Mouse (Mus musculus): Measurements from ENCODE around the gene Bcat2. TPM values are rescaled to one million over a fixed set of nuclear protein-coding genes. Genes with fewer than 3 reads are reported as not detected.

Gene Bcat2
- total and polyA plus RNA-seq, 3 experiments, result 13.5 to 65.6 (median 30.9) TPM

- dilution Hi-C loops (cut with MboI; ENCODE audit: extremely low pct_ligation_motif_present, extremely low pct_unique_long_range_greater_than_20kb, low sequenced_read_pairs) (no loop called here), in situ Hi-C loops (cut with MboI; ENCODE audit: low pct_ligation_motif_present, low pct_unique_long_range_greater_than_20kb, low sequenced_read_pairs) (no loop called here)
- Histone ChIP-seq H3K4me1 (ENCODE audit: control insufficient read depth in 1 of 2, insufficient read depth in 2 of 2) (peaks cover 0 to 40% of the 10 kb centered on the region in 2 experiments; a peak in 2 of 4 replicates), H3K36me3 (replicated peaks in 1 of 2; ENCODE audit: control insufficient read depth in 1 of 2, insufficient read depth in 1 of 2, low read length in 1 of 2) (no peaks in the 10 kb centered on the region), H3K4me2 (ENCODE audit: insufficient read depth, low read depth, poor library complexity, severe bottlenecking) (no peak overlapping the region), H3K79me2 (replicated peaks; ENCODE audit: control insufficient read depth, extremely low read depth, insufficient read depth, poor library complexity, severe bottlenecking) (no peaks in the 10 kb centered on the region), H3K9ac (ENCODE audit: insufficient read depth, low read depth) (no peak overlapping the region), H3K4me3 (replicated peaks in 1 of 3; ENCODE audit: low read depth in 2 of 3, low read length in 2 of 3, poor library complexity in 1 of 3) (no peak overlapping the region), H3K27ac (ENCODE audit: insufficient read depth, low read depth) (no peak overlapping the region), H3K27me3 (replicated peaks) (no peaks in the 10 kb centered on the region), H3K9me3 (replicated peaks; ENCODE audit: low read length) (no peaks in the 10 kb centered on the region)
- no peak for DNase-seq (ENCODE audit: extremely low read depth)
- no peak for TF ChIP-seq ZC3H11A (IDR thresholded peaks at IDR 0.05; ENCODE audit: low read depth, low read length)
- no peak for TF ChIP-seq NRF1 (IDR thresholded peaks at IDR 0.05; ENCODE audit: low read depth, low read length)
These were observed 18.5 kb upstream of the Bcat2 start for GRCm38 (mm10) chr7:45551512-45551883.

- Histone ChIP-seq H3K9ac (ENCODE audit: insufficient read depth, low read depth) (no peak overlapping the region), H3K4me1 (ENCODE audit: control insufficient read depth in 1 of 2, insufficient read depth in 2 of 2) (peaks cover 0 to 47% of the 10 kb centered on the region in 2 experiments; a peak in 2 of 4 replicates), H3K36me3 (replicated peaks in 1 of 2; ENCODE audit: control insufficient read depth in 1 of 2, insufficient read depth in 1 of 2, low read length in 1 of 2) (peaks cover 0 to 5% of the 10 kb centered on the region in 2 experiments), H3K27ac (ENCODE audit: insufficient read depth, low read depth) (no peak overlapping the region), H3K4me3 (replicated peaks in 1 of 3; ENCODE audit: low read depth in 2 of 3, low read length in 2 of 3, poor library complexity in 1 of 3) (no peak overlapping the region), H3K9me3 (replicated peaks; ENCODE audit: low read length) (no peaks in the 10 kb centered on the region), H3K27me3 (replicated peaks) (no peaks in the 10 kb centered on the region), H3K4me2 (ENCODE audit: insufficient read depth, low read depth, poor library complexity, severe bottlenecking) (no peak overlapping the region), H3K79me2 (replicated peaks; ENCODE audit: control insufficient read depth, extremely low read depth, insufficient read depth, poor library complexity, severe bottlenecking) (no peaks in the 10 kb centered on the region)
- in situ Hi-C loops (cut with MboI; ENCODE audit: low pct_ligation_motif_present, low pct_unique_long_range_greater_than_20kb, low sequenced_read_pairs) (no loop called here), dilution Hi-C loops (cut with MboI; ENCODE audit: extremely low pct_ligation_motif_present, extremely low pct_unique_long_range_greater_than_20kb, low sequenced_read_pairs) (no loop called here)
- DNase-seq (ENCODE audit: extremely low read depth), result no peak
- TF ChIP-seq IRF4 (IDR thresholded peaks at IDR 0.05; ENCODE audit: low read depth, low read length) (no peak), POLR2AphosphoS2 (IDR thresholded peaks at IDR 0.05; ENCODE audit: low read depth, low read length) (no peak), SMC3 (IDR thresholded peaks at IDR 0.05; ENCODE audit: low read depth, low read length) (no peak), RCOR1 (conservative IDR thresholded peaks at IDR 0.05; ENCODE audit: low read depth, low read length) (no peak), NELFE (IDR thresholded peaks at IDR 0.05; ENCODE audit: low read depth, low read length) (no peak), KAT2A (IDR thresholded peaks at IDR 0.05; ENCODE audit: insufficient replicate concordance, low read length) (no peak), HCFC1 (IDR thresholded peaks at IDR 0.05; ENCODE audit: low read depth, low read length) (no peak), RAD21 (IDR thresholded peaks at IDR 0.05; ENCODE audit: low read depth, low read length) (no peak), MYC (IDR thresholded peaks at IDR 0.05; ENCODE audit: low read depth, low read length) (no peak), GABPA (IDR thresholded peaks at IDR 0.05; ENCODE audit: insufficient replicate concordance, low read depth, low read length) (no peak)
These were observed 16.4 kb upstream of the Bcat2 start for GRCm38 (mm10) chr7:45553519-45553918.

- DNase-seq (ENCODE audit: extremely low read depth), result no peak
- Histone ChIP-seq H3K27me3 (replicated peaks) (no peaks in the 10 kb centered on the region), H3K79me2 (replicated peaks; ENCODE audit: control insufficient read depth, extremely low read depth, insufficient read depth, poor library complexity, severe bottlenecking) (no peaks in the 10 kb centered on the region), H3K4me3 (replicated peaks in 1 of 3; ENCODE audit: low read depth in 2 of 3, low read length in 2 of 3, poor library complexity in 1 of 3) (no peak overlapping the region), H3K9ac (ENCODE audit: insufficient read depth, low read depth) (no peak overlapping the region), H3K27ac (ENCODE audit: insufficient read depth, low read depth) (no peak overlapping the region), H3K36me3 (replicated peaks in 1 of 2; ENCODE audit: control insufficient read depth in 1 of 2, insufficient read depth in 1 of 2, low read length in 1 of 2) (peaks cover 0 to 5% of the 10 kb centered on the region in 2 experiments), H3K4me2 (ENCODE audit: insufficient read depth, low read depth, poor library complexity, severe bottlenecking) (no peak overlapping the region), H3K4me1 (ENCODE audit: control insufficient read depth in 1 of 2, insufficient read depth in 2 of 2) (peaks cover 0 to 47% of the 10 kb centered on the region in 2 experiments; a peak in 2 of 4 replicates), H3K9me3 (replicated peaks; ENCODE audit: low read length) (no peaks in the 10 kb centered on the region)
- dilution Hi-C loops (cut with MboI; ENCODE audit: extremely low pct_ligation_motif_present, extremely low pct_unique_long_range_greater_than_20kb, low sequenced_read_pairs) (no loop called here), in situ Hi-C loops (cut with MboI; ENCODE audit: low pct_ligation_motif_present, low pct_unique_long_range_greater_than_20kb, low sequenced_read_pairs) (no loop called here)
- TF ChIP-seq UBTF (IDR thresholded peaks at IDR 0.05; ENCODE audit: low read depth, low read length) (no peak), MEF2A (IDR thresholded peaks at IDR 0.05; ENCODE audit: borderline replicate concordance, low read depth, low read length) (no peak)
These were observed 16.0 kb upstream of the Bcat2 start for GRCm38 (mm10) chr7:45553990-45554389.
